Mouse (Mus musculus) ES-Bruce4 (cell line): ENCODE data around the gene Arr3.

Experiments used
- CTCF ChIP-seq: IDR thresholded peaks from one replicate; pipeline ENCODE4 v1.8.1; 2011; ENCODE audit warnings: low read depth, low read length
- EP300 ChIP-seq: IDR thresholded peaks from 2 replicates; pipeline ENCODE4 v1.6.1; 2011; ENCODE audit warnings: low read depth, low read length; ENCODE audit not compliant: insufficient read depth
- POLR2A ChIP-seq: IDR thresholded peaks from one replicate; pipeline ENCODE4 v1.8.1; 2011; ENCODE audit warnings: low read length; ENCODE audit not compliant: insufficient read depth

DNA sequence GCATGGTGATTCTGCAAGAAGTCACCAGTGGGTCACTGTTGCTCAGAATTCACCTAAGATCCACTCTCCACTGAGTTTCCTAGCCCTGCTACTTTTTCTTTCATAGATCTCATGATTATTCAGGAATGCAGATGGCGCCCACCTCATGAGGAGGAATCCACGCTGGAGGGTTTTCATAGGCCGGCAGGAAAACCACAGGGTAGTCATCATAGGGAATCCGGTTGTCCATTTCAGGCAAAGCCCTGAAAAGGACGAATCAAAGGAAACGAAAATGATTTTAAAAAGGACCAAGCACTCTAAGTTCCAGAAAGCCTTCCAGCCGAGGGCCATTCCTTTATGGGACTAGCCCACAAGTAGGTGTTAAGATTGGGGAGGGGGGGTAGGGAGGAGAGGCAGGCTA is 19.8 kb downstream of the Arr3 start:
- TF ChIP-seq CTCF (no peak), POLR2A (no peak), EP300 (no peak)
